Mouse (Mus musculus) MEL (cell line): ENCODE data around the gene Gm4491. TPM values are rescaled to one million over a fixed set of nuclear protein-coding genes. Genes with fewer than 3 reads are reported as not detected.

Source experiments
- DNase-seq: peaks from one replicate; pipeline ENCODE4 v3.0.0; 2011; ENCODE audit warnings: low read depth, low spot score
- H3K27ac ChIP-seq: 2 replicates; pipeline ENCODE4 v1.5.1; 2012; ENCODE audit warnings: low read depth, mild to moderate bottlenecking, control low read depth, low read length, moderate library complexity; ENCODE audit not compliant: control insufficient read depth
- H3K27me3 ChIP-seq, 2 experiments: fragments of 150-350 bp in 1 of 2; sonication (generic) in 1 of 2; 2 replicates each; pipeline ENCODE4 v1.6.1; 2012; ENCODE audit warnings: low read length in 2 of 2, mild to moderate bottlenecking in 2 of 2, improper control_type of control experiment in 1 of 2, moderate library complexity in 1 of 2; ENCODE audit not compliant: insufficient read depth in 2 of 2, control insufficient read depth in 1 of 2
- H3K36me3 ChIP-seq, 2 experiments: 2 replicates each; pipeline ENCODE4 v1.6.1; 2012 to 2014; ENCODE audit warnings: low read length in 2 of 2, improper control_type of control experiment in 1 of 2, inconsistent platforms in 1 of 2, mild to moderate bottlenecking in 1 of 2; ENCODE audit not compliant: insufficient read depth in 2 of 2, control insufficient read depth in 1 of 2
- H3K4me1 ChIP-seq, 2 experiments: fragments of 150-350 bp in 1 of 2; sonication (generic) in 1 of 2; 2 replicates each; pipeline ENCODE4 v1.6.1; 2012; ENCODE audit warnings: low read length in 2 of 2, improper control_type of control experiment in 1 of 2, mild to moderate bottlenecking in 1 of 2; ENCODE audit not compliant: insufficient read depth in 2 of 2, control insufficient read depth in 1 of 2
- H3K4me3 ChIP-seq, 2 experiments: fragments of 150-350 bp in 1 of 2; sonication (generic) in 1 of 2; 2 replicates each; pipeline ENCODE4 v1.5.1; 2012; ENCODE audit warnings: low read depth in 2 of 2, low read length in 2 of 2, mild to moderate bottlenecking in 2 of 2, moderate library complexity in 2 of 2, control low read depth in 1 of 2, improper control_type of control experiment in 1 of 2; ENCODE audit not compliant: control insufficient read depth in 1 of 2, insufficient read depth in 1 of 2
- H3K79me2 ChIP-seq: 2 replicates; pipeline ENCODE4 v1.6.1; 2012; ENCODE audit warnings: mild to moderate bottlenecking, low read length, moderate library complexity; ENCODE audit not compliant: control insufficient read depth, poor library complexity, insufficient read depth
- H3K9ac ChIP-seq: 2 replicates; pipeline ENCODE4 v1.6.1; 2012; ENCODE audit warnings: low read depth, mild to moderate bottlenecking, control low read depth, low read length, moderate library complexity; ENCODE audit not compliant: control insufficient read depth, poor library complexity, severe bottlenecking
- H3K9me3 ChIP-seq: fragments of 150-350 bp; sonication (generic); replicated peaks from 2 replicates; pipeline ENCODE4 v1.6.1; 2012; ENCODE audit warnings: mild to moderate bottlenecking, low read length, improper control_type of control experiment, moderate library complexity; ENCODE audit not compliant: insufficient read depth
- BHLHE40 ChIP-seq: IDR thresholded peaks from 2 replicates; pipeline ENCODE4 v1.6.1; 2012; ENCODE audit warnings: low read depth, mild to moderate bottlenecking, inconsistent platforms, low read length, improper control_type of control experiment, borderline replicate concordance
- CTCF ChIP-seq, 3 experiments: IDR thresholded peaks in 2 of 3; conservative IDR thresholded peaks in 1 of 3; 2 replicates each; pipeline ENCODE4 v1.5.1; 2011 to 2012; ENCODE audit warnings: low read length in 3 of 3, low read depth in 2 of 3, mild to moderate bottlenecking in 2 of 3, improper control_type of control experiment in 1 of 3, inconsistent platforms in 1 of 3, mixed read lengths in 1 of 3, moderate library complexity in 1 of 3; ENCODE audit not compliant: control insufficient read depth in 1 of 3, insufficient read depth in 1 of 3, poor library complexity in 1 of 3, severe bottlenecking in 1 of 3
- E2F4 ChIP-seq: IDR thresholded peaks from 2 replicates; pipeline ENCODE4 v1.6.1; 2011; ENCODE audit warnings: low read depth, low read length, improper control_type of control experiment, borderline replicate concordance
- ELF1 ChIP-seq: IDR thresholded peaks from 2 replicates; pipeline ENCODE4 v1.6.1; 2014; ENCODE audit warnings: low read depth, mild to moderate bottlenecking, inconsistent platforms, low read length, improper control_type of control experiment, moderate library complexity
- ETS1 ChIP-seq: IDR thresholded peaks from 2 replicates; pipeline ENCODE4 v1.6.1; 2012; ENCODE audit warnings: low read depth, mild to moderate bottlenecking, inconsistent platforms, low read length, improper control_type of control experiment, moderate library complexity
- GABPA ChIP-seq: IDR thresholded peaks from 2 replicates; pipeline ENCODE4 v1.6.1; 2012; ENCODE audit warnings: low read depth, mild to moderate bottlenecking, inconsistent platforms, low read length, improper control_type of control experiment, moderate library complexity
- GATA1 ChIP-seq: IDR thresholded peaks from 2 replicates; pipeline ENCODE4 v1.6.1; 2011; ENCODE audit warnings: low read depth, low read length, improper control_type of control experiment
- MAFK ChIP-seq: IDR thresholded peaks from 2 replicates; pipeline ENCODE4 v1.6.1; 2011; ENCODE audit warnings: low read depth, mild to moderate bottlenecking, low read length, improper control_type of control experiment, borderline replicate concordance
- MAZ ChIP-seq: IDR thresholded peaks from 2 replicates; pipeline ENCODE4 v1.6.1; 2012; ENCODE audit warnings: low read depth, mild to moderate bottlenecking, inconsistent platforms, low read length, improper control_type of control experiment
- MXI1 ChIP-seq: IDR thresholded peaks from 2 replicates; pipeline ENCODE4 v1.6.1; 2011; ENCODE audit warnings: mild to moderate bottlenecking, low read depth, low read length, improper control_type of control experiment
- MYB ChIP-seq: IDR thresholded peaks from 2 replicates; pipeline ENCODE4 v1.6.1; 2011; ENCODE audit warnings: mild to moderate bottlenecking, low read depth, low read length, improper control_type of control experiment
- MYC ChIP-seq: IDR thresholded peaks from 2 replicates; pipeline ENCODE4 v1.6.1; 2011; ENCODE audit warnings: low read depth, mild to moderate bottlenecking, low read length, improper control_type of control experiment, moderate library complexity
- NELFE ChIP-seq: IDR thresholded peaks from 2 replicates; pipeline ENCODE4 v1.6.1; 2011; ENCODE audit warnings: low read depth, low read length, improper control_type of control experiment
- NRF1 ChIP-seq: IDR thresholded peaks from 2 replicates; pipeline ENCODE4 v1.6.1; 2014; ENCODE audit warnings: low read depth, mild to moderate bottlenecking, inconsistent platforms, low read length, improper control_type of control experiment, moderate library complexity; ENCODE audit not compliant: poor library complexity, insufficient read depth, severe bottlenecking
- POLR2A ChIP-seq, 2 experiments: IDR thresholded peaks; 2 replicates each; pipeline ENCODE4 v1.6.1; 2011 to 2012; ENCODE audit warnings: low read length in 2 of 2, mild to moderate bottlenecking in 2 of 2, control low read depth in 1 of 2, improper control_type of control experiment in 1 of 2, low read depth in 1 of 2, moderate library complexity in 1 of 2; ENCODE audit not compliant: control insufficient read depth in 1 of 2, insufficient read depth in 1 of 2, poor library complexity in 1 of 2
- POLR2AphosphoS2 ChIP-seq: IDR thresholded peaks from 2 replicates; pipeline ENCODE4 v1.6.1; 2011; ENCODE audit warnings: low read length, improper control_type of control experiment
- POLR2AphosphoS5 ChIP-seq: IDR thresholded peaks from 2 replicates; pipeline ENCODE4 v1.6.1; 2012; ENCODE audit warnings: low read depth, borderline replicate concordance, mild to moderate bottlenecking, inconsistent platforms, low read length, moderate library complexity, mixed read lengths
- SMC3 ChIP-seq: IDR thresholded peaks from 2 replicates; pipeline ENCODE4 v1.6.1; 2011; ENCODE audit warnings: low read depth, low read length, improper control_type of control experiment
- TAL1 ChIP-seq: IDR thresholded peaks from 2 replicates; pipeline ENCODE4 v1.6.1; 2012; ENCODE audit warnings: mild to moderate bottlenecking, inconsistent platforms, low read length, moderate library complexity, mixed read lengths
- TBP ChIP-seq: IDR thresholded peaks from 2 replicates; pipeline ENCODE4 v1.8.0; 2011; ENCODE audit warnings: low read depth, low read length, improper control_type of control experiment
- ZC3H11A ChIP-seq: IDR thresholded peaks from 2 replicates; pipeline ENCODE4 v1.6.1; 2012; ENCODE audit warnings: low read depth, mild to moderate bottlenecking, inconsistent platforms, low read length, improper control_type of control experiment
- ZKSCAN1 ChIP-seq: IDR thresholded peaks from 2 replicates; pipeline ENCODE4 v1.6.1; 2012; ENCODE audit warnings: low read depth, mild to moderate bottlenecking, inconsistent platforms, low read length, improper control_type of control experiment, moderate library complexity
- polyA plus RNA-seq, 2 experiments: library from polyadenylated mRNA; stranded (reverse) in 1 of 2; unstranded in 1 of 2; fragments of >175 nt in 1 of 2; fragments of >200 nt in 1 of 2; gene quantifications; 2 replicates each; pipeline versions ENCODE4 v1.2.1 to v1.2.4; 2012; ENCODE audit warnings: low replicate concordance in 2 of 2, low read depth in 1 of 2; ENCODE audit not compliant: insufficient read length in 2 of 2, insufficient read depth in 1 of 2, missing spikeins in 1 of 2
- total RNA-seq: library from RNA; depleted of rRNA; stranded (reverse); fragments of 300-350 nt; gene quantifications from 2 replicates; pipeline ENCODE4 v1.2.3, GENCODE M21; 2012

The Gm4491 gene
- total and polyA plus RNA-seq, 3 experiments = not detected

DNA sequence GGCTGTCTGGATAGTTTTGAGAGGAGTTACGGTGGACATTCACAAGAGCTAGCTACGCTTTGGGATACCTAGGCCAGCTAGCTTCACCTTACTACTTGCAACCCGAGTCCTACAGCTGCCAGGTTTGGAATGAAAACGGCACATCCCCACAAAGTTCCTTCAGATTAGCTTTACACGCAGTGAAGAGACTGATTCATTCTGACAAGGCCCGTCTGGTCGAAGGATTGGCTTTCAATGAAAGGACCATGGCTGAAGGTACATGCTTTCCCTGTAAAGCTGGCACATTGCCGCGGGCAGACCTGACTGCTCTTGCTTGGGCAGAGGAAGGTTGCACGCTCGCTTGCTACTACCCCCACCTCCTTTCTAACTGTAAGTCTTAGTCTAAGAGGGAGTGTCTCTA lies 10.0 kb downstream of the Gm4491 start:
- Histone ChIP-seq H3K27me3 (peaks cover 0 to 3% of the 10 kb centered on the region in 2 experiments; a peak in 2 of 4 replicates), H3K36me3 (no peaks in the 10 kb centered on the region), H3K9ac (no peak overlapping the region), H3K4me1 (no peaks in the 10 kb centered on the region), H3K4me3 (no peak overlapping the region), H3K9me3 (no peaks in the 10 kb centered on the region), H3K27ac (no peak overlapping the region), H3K79me2 (no peaks in the 10 kb centered on the region)
- no peak for TF ChIP-seq NELFE
- TF ChIP-seq E2F4 = no peak
- no peak for TF ChIP-seq POLR2AphosphoS2
- TF ChIP-seq TBP = no peak
- no peak for TF ChIP-seq CTCF (IDR thresholded peaks at IDR 0.05 in 2 of 3, conservative IDR thresholded peaks at IDR 0.05 in 1 of 3; ENCODE audit: control insufficient read depth in 1 of 3, insufficient read depth in 1 of 3, low read depth in 2 of 3, low read length in 3 of 3, poor library complexity in 1 of 3, severe bottlenecking in 1 of 3)
- TF ChIP-seq MAZ = no peak
- no peak for TF ChIP-seq BHLHE40
- DNase-seq = no peak

DNA sequence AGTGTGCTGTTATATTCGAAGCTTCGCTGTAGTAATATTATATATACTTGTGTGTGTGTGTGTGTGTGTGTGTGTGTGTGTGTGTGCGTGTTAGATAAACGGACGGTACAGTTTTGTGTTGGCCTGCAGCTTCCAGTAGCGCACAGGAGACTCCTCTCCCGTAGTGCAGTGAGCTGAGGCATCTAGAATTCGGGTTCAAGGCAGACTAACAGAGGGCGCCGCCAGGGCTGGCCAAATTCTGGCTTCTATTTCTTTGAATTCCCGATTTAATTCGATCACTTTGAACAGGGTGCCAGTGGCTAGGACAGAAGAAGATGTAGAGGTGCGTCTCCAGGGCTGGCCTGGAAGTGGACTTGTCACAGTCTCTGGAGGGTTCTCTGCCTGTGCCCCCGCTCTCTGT lies 10.6 kb downstream of the Gm4491 start:
- Histone ChIP-seq H3K4me1 (peaks cover 0 to 4% of the 10 kb centered on the region in 2 experiments; a peak in 1 of 4 replicates), H3K9me3 (no peaks in the 10 kb centered on the region), H3K4me3 (no peak overlapping the region)
- TF ChIP-seq POLR2AphosphoS2 (no peak), TAL1 (no peak), NRF1 (no peak), MYC (no peak), NELFE (no peak)
- TF ChIP-seq, all 39 proteins: peak for 0
- Histone ChIP-seq H3K27me3 (peaks cover 0 to 3% of the 10 kb centered on the region in 2 experiments; a peak in 2 of 4 replicates), H3K79me2 (no peaks in the 10 kb centered on the region), H3K36me3 (no peaks in the 10 kb centered on the region), H3K9ac (no peak overlapping the region), H3K27ac (no peak overlapping the region)
- DNase-seq = no peak

DNA sequence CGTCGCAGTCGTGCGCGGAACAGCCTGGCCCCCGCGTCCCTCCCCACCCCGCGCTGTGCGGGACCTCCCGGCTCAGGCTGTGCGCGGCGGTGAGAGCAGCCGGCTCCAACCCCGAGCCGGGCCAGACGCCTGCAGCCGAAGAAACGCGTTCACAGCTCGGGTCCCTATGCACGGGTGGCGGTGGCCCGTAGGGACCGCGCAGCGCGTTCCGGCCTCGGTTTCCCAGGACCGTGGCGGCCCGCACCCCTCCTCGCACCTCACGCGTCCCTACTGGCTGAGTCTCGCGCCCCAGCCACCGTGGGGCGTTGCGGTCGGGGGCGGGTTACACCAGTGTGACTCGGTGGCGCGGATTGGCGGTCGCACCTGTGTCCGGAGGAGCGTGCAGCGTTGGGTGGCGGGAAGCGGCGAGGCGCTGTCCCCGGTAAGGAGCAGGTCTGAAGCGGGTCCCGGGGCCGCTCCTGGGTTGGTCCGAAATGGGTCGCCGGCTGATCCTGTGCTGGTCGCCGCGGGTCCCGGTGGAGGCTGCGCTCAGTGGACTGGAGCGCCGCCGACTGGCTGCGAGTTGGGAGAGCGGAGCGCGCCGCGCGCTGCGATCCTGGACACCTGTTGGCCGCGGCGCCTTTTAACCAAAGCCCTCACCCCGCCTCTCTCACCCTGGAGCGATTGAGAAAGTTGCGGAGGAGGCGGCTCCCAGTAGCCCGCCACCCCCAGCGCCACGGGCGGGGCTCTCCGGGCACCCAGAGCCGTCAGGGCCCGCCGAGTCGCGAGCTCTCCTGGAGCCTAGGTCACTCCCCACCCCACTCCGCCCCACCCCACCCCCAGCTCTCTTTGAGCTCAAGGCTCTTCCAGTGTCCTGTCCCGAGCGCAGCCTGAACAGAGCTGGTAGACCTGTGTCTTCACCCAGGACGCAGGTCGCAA lies 11.3 kb downstream of the Gm4491 start, which contains the start of gene Gjb2:
TSS of gene Gjb2 (minus strand) at position 597 of the 918 bp plus-strand sequence.
- Histone ChIP-seq H3K9ac (no peak within 1 kb of the TSS), H3K27ac (no peak within 1 kb of the TSS), H3K27me3 (peaks cover 0 to 3% of the 10 kb centered on the region in 2 experiments; a peak in 2 of 4 replicates), H3K79me2 (no peaks in the 10 kb centered on the region), H3K4me3 (no peak within 1 kb of the TSS), H3K4me1 (peaks cover 0 to 4% of the 10 kb centered on the region in 2 experiments; a peak in 1 of 4 replicates), H3K9me3 (no peaks in the 10 kb centered on the region), H3K36me3 (no peaks in the 10 kb centered on the region)
- no peak for DNase-seq
- no peak for TF ChIP-seq ELF1
- TF ChIP-seq ZC3H11A = no peak
- TF ChIP-seq MYB = no peak
- TF ChIP-seq MAZ = no peak
- no peak for TF ChIP-seq MAFK
- TF ChIP-seq MXI1 = no peak
- no peak for TF ChIP-seq BHLHE40
- no peak for TF ChIP-seq GATA1
- TF ChIP-seq ETS1 = no peak
- TF ChIP-seq ZKSCAN1 = no peak
- TF ChIP-seq SMC3 = no peak
- TF ChIP-seq MYC = no peak
- TF ChIP-seq POLR2A (IDR thresholded peaks at IDR 0.05; ENCODE audit: control insufficient read depth in 1 of 2, insufficient read depth in 1 of 2, low read depth in 1 of 2, low read length in 2 of 2, poor library complexity in 1 of 2) = no peak
- no peak for TF ChIP-seq GABPA
- TF ChIP-seq POLR2AphosphoS5 = no peak
